Mouse (Mus musculus): ENCODE results near the gene Adarb2. TPM values are rescaled to one million over a fixed set of nuclear protein-coding genes. Genes with fewer than 3 reads are reported as not detected.

The Adarb2 gene
- total RNA-seq, 2 experiments from 2014 or later: 22.9 to 25.8 TPM

GRCm38 (mm10) chr13:8515979-8516715, 313.5 kb downstream of the Adarb2 start:
- intact Hi-C loops (cut with DNase I): no loop called here
- TF ChIP-seq CTCF (IDR thresholded peaks at IDR 0.05): no peak
- Histone ChIP-seq H3K4me3 (no peak overlapping the region), H3K27ac (no peak overlapping the region)
- DNase-seq (ENCODE audit: extremely low spot score in 1 of 2, low spot score in 2 of 2): no peak

GRCm38 (mm10) chr13:8519204-8519603, 316.5 kb downstream of the Adarb2 start:
- Histone ChIP-seq H3K27ac (no peak overlapping the region), H3K4me3 (no peak overlapping the region)
- TF ChIP-seq CTCF (IDR thresholded peaks at IDR 0.05): no peak
- DNase-seq (ENCODE audit: extremely low spot score in 1 of 2, low spot score in 2 of 2): no peak
- intact Hi-C loops (cut with DNase I): no loop called here

DNA sequence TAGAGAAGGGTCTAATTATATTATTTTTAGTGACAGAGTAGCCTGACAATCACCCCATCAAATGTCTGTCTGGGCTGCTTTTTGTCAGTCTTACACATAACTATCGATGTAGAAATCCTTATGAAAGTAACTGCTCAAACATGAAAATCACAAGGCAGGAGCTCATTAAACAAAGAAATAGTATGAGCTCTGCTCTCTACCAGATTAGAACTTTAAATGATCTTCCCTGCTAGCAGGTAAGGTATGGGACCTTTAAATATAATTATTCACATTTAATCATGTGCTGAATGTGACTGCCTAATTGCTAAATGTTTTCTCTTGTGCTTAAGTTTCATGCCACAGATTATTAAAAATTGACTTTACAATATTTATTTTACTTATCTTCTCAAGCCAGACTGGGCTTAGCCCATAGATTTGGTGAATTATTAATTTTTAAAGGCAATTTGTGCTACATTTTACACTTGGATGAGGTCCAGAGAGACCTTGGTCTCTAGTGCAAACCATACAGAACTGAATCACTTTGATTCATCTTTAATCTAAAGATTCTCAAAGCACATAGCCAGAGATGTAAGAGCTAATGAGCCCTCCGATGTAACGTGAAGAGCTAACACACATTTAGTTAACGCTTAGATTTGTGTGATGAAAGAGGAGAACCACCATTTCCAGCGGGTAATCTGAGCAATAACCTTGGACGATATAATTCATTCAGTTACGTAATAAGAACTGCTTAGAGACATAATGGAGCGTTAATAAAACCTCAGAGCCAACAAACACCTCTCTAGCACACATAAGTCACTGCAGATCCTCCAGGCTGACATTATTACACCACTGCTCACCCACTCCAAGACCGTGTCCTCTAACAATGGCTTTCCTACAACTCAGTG, 323.3 kb downstream of the Adarb2 start:
- H3K27ac ChIP-seq: no peak overlapping the region
- no peak overlapping the region for H3K4me3 ChIP-seq
- intact Hi-C loops (cut with DNase I): no loop called here
- TF ChIP-seq CTCF (IDR thresholded peaks at IDR 0.05): no peak
- no peak for DNase-seq (ENCODE audit: extremely low spot score in 1 of 2, low spot score in 2 of 2)

- H3K27ac ChIP-seq: no peak overlapping the region
- no peak for TF ChIP-seq CTCF (IDR thresholded peaks at IDR 0.05)
- no peak overlapping the region for H3K4me3 ChIP-seq
- intact Hi-C loops (cut with DNase I): no loop called here
- DNase-seq (ENCODE audit: extremely low spot score in 1 of 2, low spot score in 2 of 2): no peak
Observed at GRCm38 (mm10) chr13:8534265-8535113, 331.8 kb downstream of the Adarb2 start.

GRCm38 (mm10) chr13:8538481-8538880, 335.8 kb downstream of the Adarb2 start:
- intact Hi-C loops (cut with DNase I): no loop called here
- Histone ChIP-seq H3K4me3 (no peak overlapping the region), H3K27ac (no peak overlapping the region)
- TF ChIP-seq CTCF (IDR thresholded peaks at IDR 0.05): no peak
- no peak for DNase-seq (ENCODE audit: extremely low spot score in 1 of 2, low spot score in 2 of 2)

DNA sequence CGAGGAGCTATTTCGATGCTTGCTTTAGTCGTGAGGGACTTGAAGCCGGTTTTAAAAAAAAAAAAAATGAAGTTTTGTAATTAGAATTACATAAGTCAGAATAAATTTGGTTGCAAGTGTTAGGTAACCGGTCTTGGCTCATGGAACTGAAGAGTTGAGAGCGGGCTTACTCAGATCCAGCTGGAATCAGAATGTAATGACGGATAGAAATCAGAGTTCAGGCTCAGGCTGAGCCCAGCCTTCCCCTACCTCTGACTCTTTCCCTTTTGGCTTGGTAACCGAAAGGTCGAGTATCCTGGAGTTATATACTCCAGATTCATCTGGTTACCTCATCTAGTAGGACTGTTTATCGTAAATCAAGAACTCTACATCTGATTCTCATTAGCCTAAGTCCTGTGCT, 336.2 kb downstream of the Adarb2 start:
- Histone ChIP-seq H3K4me3 (no peak overlapping the region), H3K27ac (no peak overlapping the region)
- intact Hi-C loops (cut with DNase I): no loop called here
- no peak for DNase-seq (ENCODE audit: extremely low spot score in 1 of 2, low spot score in 2 of 2)
- TF ChIP-seq CTCF (IDR thresholded peaks at IDR 0.05): no peak

DNA sequence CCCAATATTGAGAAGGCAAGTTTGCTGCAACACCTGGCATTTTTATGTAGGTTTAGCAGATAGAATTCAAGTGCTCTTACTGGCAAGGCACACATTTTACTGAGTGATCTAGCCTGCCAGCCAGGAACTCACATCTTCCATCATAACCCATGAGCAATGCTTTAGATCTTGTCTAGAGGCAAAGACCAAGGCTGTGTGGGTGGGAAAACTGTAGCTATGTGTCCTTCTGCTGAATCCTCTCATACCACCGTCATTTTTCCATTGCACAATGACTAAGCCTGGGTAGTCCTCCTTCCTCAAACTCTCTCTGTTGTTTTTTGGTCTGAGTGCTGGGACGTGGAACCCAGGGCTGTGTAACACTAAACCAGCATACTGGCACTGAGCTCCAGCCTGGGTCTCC, 340.0 kb downstream of the Adarb2 start:
- H3K27ac ChIP-seq: no peak overlapping the region
- no peak for TF ChIP-seq CTCF (IDR thresholded peaks at IDR 0.05)
- no peak overlapping the region for H3K4me3 ChIP-seq
- intact Hi-C loops (cut with DNase I): no loop called here
- no peak for DNase-seq (ENCODE audit: extremely low spot score in 1 of 2, low spot score in 2 of 2)

DNA sequence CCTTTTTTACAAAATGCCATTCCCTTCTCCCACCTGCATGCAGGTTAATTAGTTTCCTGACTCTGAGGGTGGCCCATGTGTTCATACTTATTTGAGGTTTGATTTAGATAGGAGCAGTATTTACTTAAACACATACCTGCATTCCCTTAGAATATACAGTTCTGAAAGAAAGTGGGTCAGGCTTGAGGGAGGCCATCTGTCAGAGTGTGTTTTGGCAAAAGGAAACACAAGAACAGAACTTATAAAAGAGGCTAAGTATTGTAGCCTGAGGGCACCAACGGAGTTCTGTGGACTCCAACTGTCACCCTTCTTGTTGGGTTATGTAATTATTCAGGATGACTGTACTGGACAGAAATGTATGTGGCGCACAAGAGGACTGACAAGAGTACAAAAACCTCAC, 349.6 kb downstream of the Adarb2 start:
- DNase-seq (ENCODE audit: extremely low spot score in 1 of 2, low spot score in 2 of 2): no peak
- Histone ChIP-seq H3K27ac (no peak overlapping the region), H3K4me3 (no peak overlapping the region)
- no peak for TF ChIP-seq CTCF (IDR thresholded peaks at IDR 0.05)
- intact Hi-C loops (cut with DNase I): no loop called here

DNA sequence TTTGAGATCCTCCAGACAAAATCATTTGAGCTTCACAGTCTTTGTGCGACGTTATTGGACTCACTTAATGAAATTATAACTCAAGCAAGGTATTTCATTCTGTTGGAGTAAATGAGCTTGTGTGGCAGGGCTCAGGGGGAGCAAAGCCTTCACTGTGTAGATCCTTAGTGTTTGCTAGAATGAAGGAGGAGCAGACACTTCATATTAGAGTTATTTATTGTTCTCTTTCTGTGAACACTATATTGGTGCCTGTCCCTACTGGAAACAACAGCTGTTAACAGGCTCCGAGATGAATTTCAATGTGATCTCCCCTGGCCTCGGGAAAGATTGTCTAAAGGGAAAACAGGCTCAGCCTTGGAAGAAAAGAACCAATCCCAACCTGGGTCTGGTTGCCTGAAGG, 355.1 kb downstream of the Adarb2 start:
- no peak for DNase-seq (ENCODE audit: extremely low spot score in 1 of 2, low spot score in 2 of 2)
- no peak overlapping the region for H3K27ac ChIP-seq
- no peak overlapping the region for H3K4me3 ChIP-seq
- no peak for TF ChIP-seq CTCF (IDR thresholded peaks at IDR 0.05)
- intact Hi-C loops (cut with DNase I): no loop called here

- no peak for TF ChIP-seq CTCF (IDR thresholded peaks at IDR 0.05)
- intact Hi-C loops (cut with DNase I): no loop called here
- no peak for DNase-seq (ENCODE audit: extremely low spot score in 1 of 2, low spot score in 2 of 2)
- Histone ChIP-seq H3K27ac (no peak overlapping the region), H3K4me3 (no peak overlapping the region)
Observed at GRCm38 (mm10) chr13:8560485-8560884, 357.8 kb downstream of the Adarb2 start.

DNA sequence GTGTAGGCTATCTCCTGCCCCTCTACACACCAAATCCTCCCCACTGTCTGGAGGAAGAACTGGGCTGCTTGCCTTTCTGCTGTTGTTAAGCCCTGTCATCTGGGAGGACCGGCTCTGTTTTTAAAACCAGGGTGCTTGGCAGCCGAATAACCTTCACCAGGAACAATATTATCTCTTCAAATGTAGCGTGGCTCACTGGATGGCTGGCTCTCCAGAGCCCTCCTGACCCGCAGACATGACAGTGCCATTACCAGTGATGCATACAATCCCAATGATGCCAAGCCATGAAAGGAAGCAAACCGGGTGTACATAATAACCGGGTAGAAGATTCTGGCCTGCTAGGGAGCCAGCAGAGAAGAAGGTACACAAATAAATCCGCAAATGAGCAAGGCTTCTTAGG, 360.5 kb downstream of the Adarb2 start:
- Histone ChIP-seq H3K27ac (no peak overlapping the region), H3K4me3 (no peak overlapping the region)
- intact Hi-C loops (cut with DNase I): no loop called here
- no peak for TF ChIP-seq CTCF (IDR thresholded peaks at IDR 0.05)
- no peak for DNase-seq (ENCODE audit: extremely low spot score in 1 of 2, low spot score in 2 of 2)

All from left cerebral cortex, adult 2 months (tissue).